In the genomic region with DNA sequence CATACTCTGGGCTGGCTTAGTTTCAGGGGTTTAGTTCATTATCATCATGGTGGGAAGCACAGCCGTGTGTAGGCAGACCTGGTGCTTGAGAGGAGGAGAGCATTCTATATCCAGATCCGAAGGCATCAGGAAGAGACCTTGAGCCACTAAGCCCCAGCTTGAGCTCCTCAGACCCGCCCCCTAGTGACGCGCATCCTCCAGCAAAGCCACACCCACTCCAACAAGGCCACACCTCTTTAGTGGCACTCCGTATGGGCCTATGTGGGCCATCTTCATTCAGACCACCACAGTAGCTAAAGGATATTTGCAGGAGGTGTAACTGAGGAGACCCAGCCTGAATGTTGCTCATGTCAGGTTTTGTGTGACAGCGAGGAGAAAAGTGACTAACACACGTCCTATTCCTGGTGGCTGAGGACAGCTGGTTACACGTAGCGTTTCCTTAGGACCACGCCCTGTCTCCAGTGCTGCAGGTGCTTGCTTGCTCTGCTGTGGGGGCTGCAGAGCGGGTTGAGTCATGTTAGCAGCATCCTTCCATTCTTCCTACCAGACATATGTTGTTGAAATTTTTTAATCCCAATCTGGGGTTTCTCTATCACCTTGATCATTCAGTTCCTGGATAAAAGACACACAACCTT, we compare ENCODE assay signal across 8 mouse cellular contexts. TPM values are rescaled to one million over a fixed set of nuclear protein-coding genes. Genes with fewer than 3 reads are reported as not detected.
A peak's percentile ranks its signal among the peaks of the same experiment; 100 is the strongest.
DNase-seq lines count a peak whose midpoint lies in the region; ATAC-seq lines count a peak whose summit lies in the region.

No protein-coding gene starts in this region.

- no peaks in the 10 kb centered on the region for H3K27me3 ChIP-seq in hindbrain, embryonic 14.5 days (ENCODE audit: control insufficient read depth, insufficient read depth, low read length)
- no peaks in the 10 kb centered on the region for H3K27me3 ChIP-seq in hindbrain, embryonic 11.5 days (ENCODE audit: control insufficient read depth, insufficient read depth, low read length)
- H3K27me3 ChIP-seq in liver, embryonic 11.5 days (replicated peaks; ENCODE audit: control insufficient read depth, insufficient read depth, low read length) = no peaks in the 10 kb centered on the region

- ATAC-seq in hindbrain, embryonic 14.5 days (ENCODE audit: low FRiP score) = peak; percentile 48; the same call in 1 of the 2 replicates
- ATAC-seq in hindbrain, embryonic 11.5 days (ENCODE audit: low FRiP score) = no peak
- peak; percentile 84 for ATAC-seq in liver, embryonic 11.5 days (replicated peaks; ENCODE audit: low FRiP score)

- no peak overlapping the region for H3K9ac ChIP-seq in hindbrain, embryonic 14.5 days
- H3K9ac ChIP-seq in hindbrain, embryonic 11.5 days (ENCODE audit: low read depth, low read length) = no peak overlapping the region
- no peak overlapping the region for H3K9ac ChIP-seq in liver, embryonic 11.5 days (ENCODE audit: low read depth, low read length)

- no peaks in the 10 kb centered on the region for H3K9me3 ChIP-seq in hindbrain, embryonic 14.5 days (ENCODE audit: control insufficient read depth, low read length)
- no peaks in the 10 kb centered on the region for H3K9me3 ChIP-seq in hindbrain, embryonic 11.5 days (ENCODE audit: control insufficient read depth, low read length)
- H3K9me3 ChIP-seq in liver, embryonic 11.5 days (ENCODE audit: control insufficient read depth, low read length) = no peaks in the 10 kb centered on the region

- H3K4me1 ChIP-seq in hindbrain, embryonic 14.5 days (replicated peaks; ENCODE audit: control insufficient read depth, insufficient read depth, low read length) = peaks cover under 1% of the 10 kb centered on the region; the same call in 1 of the 2 replicates
- no peaks in the 10 kb centered on the region for H3K4me1 ChIP-seq in hindbrain, embryonic 11.5 days (replicated peaks; ENCODE audit: control insufficient read depth, insufficient read depth, low read length)
- peaks cover 14% of the 10 kb centered on the region for H3K4me1 ChIP-seq in liver, embryonic 11.5 days (replicated peaks; ENCODE audit: control insufficient read depth, insufficient read depth, low read length)

- no peak overlapping the region for H3K4me3 ChIP-seq in hindbrain, embryonic 14.5 days (replicated peaks; ENCODE audit: low read length)
- H3K4me3 ChIP-seq in hindbrain, embryonic 11.5 days (ENCODE audit: low read depth, low read length) = no peak overlapping the region
- H3K4me3 ChIP-seq in liver, embryonic 11.5 days (ENCODE audit: low read depth, low read length) = peak overlapping the region; percentile 33

- no peaks in the 10 kb centered on the region for H3K36me3 ChIP-seq in hindbrain, embryonic 14.5 days (replicated peaks; ENCODE audit: control insufficient read depth, insufficient read depth)
- H3K36me3 ChIP-seq in hindbrain, embryonic 11.5 days (ENCODE audit: control insufficient read depth, insufficient read depth, low read length) = no peaks in the 10 kb centered on the region
- no peaks in the 10 kb centered on the region for H3K36me3 ChIP-seq in liver, embryonic 11.5 days (ENCODE audit: control insufficient read depth, insufficient read depth, low read length)

- no peak overlapping the region for H3K27ac ChIP-seq in hindbrain, embryonic 14.5 days
- H3K27ac ChIP-seq in hindbrain, embryonic 11.5 days (ENCODE audit: low read depth, low read length) = no peak overlapping the region
- H3K27ac ChIP-seq in liver, embryonic 11.5 days (ENCODE audit: low read depth, low read length) = no peak overlapping the region

- no peak overlapping the region for H3K4me2 ChIP-seq in hindbrain, embryonic 14.5 days (replicated peaks)
- H3K4me2 ChIP-seq in hindbrain, embryonic 11.5 days (replicated peaks; ENCODE audit: low read depth, low read length) = no peak overlapping the region
- peak overlapping the region; percentile 56 for H3K4me2 ChIP-seq in liver, embryonic 11.5 days

- 55% methylated on average over 12 of the region's 12 CpGs for WGBS in hindbrain, embryonic 14.5 days
- WGBS in hindbrain, embryonic 11.5 days = 53% methylated on average over 12 of the region's 12 CpGs
- WGBS in liver, embryonic 11.5 days = 43% methylated on average over 12 of the region's 12 CpGs

- no peak for DNase-seq in hindbrain, embryonic 14.5 days (ENCODE audit: low spot score)
- DNase-seq in hindbrain, embryonic 11.5 days (ENCODE audit: low spot score) = no peak
- DNase-seq in ES-CJ7 (ENCODE audit: low read depth, low spot score) = peak; percentile 83
- peak; percentile 57 for DNase-seq in embryo, embryonic 9.5 days (ENCODE audit: extremely low spot score)
- DNase-seq in liver, embryonic 11.5 days (ENCODE audit: low spot score) = peak; percentile 72
- DNase-seq in spleen, postnatal 10 days (ENCODE audit: low spot score in 2 of 2) = peak; percentile 46 to 82
- no peak for DNase-seq in cerebellum, adult 9-11 months
- DNase-seq in urinary bladder, postnatal 36 days (ENCODE audit: low spot score in 2 of 2) = no peak

RNA-seq across cellular contexts. Expression of gene Haao, which starts 6.6 kb away (rescaled TPM):
- not detected in 2 replicates for polyA plus RNA-seq in hindbrain, embryonic 14.5 days (2014; fragmentation: Nextera tagmentation; extraction: Ambion mirVana)
- polyA plus RNA-seq in hindbrain, embryonic 11.5 days (2014; fragmentation: Nextera tagmentation; extraction: Ambion mirVana) = 0.18 TPM in 1 of 2 replicates, not detected in the other
- 4.3 and 4.8 TPM in 2 replicates for polyA plus RNA-seq in liver, embryonic 11.5 days (2014; fragmentation: Nextera tagmentation; extraction: Ambion mirVana)

Comparison
In these comparisons a context has a peak if more than half of its experiments do, and no peak if none do; other contexts are left out.
1. DNase-seq: peak in ES-CJ7 (single experiment), embryo, embryonic 9.5 days (single experiment), liver, embryonic 11.5 days (single experiment) and spleen, postnatal 10 days (2 of 2); none in hindbrain, embryonic 14.5 days (single experiment), hindbrain, embryonic 11.5 days (single experiment), cerebellum, adult 9-11 months (single experiment) and urinary bladder, postnatal 36 days (0 of 2).